Mouse (Mus musculus): ENCODE measurements around the gene Als2cr12. TPM values are rescaled to one million over a fixed set of nuclear protein-coding genes. Genes with fewer than 3 reads are reported as not detected.
"Not testable (repeated sequence)": the region's sequence is repeated elsewhere in the genome, so short reads cannot be mapped to it uniquely, and the experiment has no call there.

Gene Als2cr12
- polyA plus RNA-seq, 1 experiment from 2014 or later, result not detected

- H3K9ac ChIP-seq; H3K36me3 ChIP-seq; H3K27me3 ChIP-seq (replicated peaks); H3K27ac ChIP-seq (ENCODE audit: poor library complexity, severe bottlenecking); H3K4me1 ChIP-seq (replicated peaks); H3K4me2 ChIP-seq; ATAC-seq (ENCODE audit: insufficient number of reproducible peaks, low FRiP score); H3K4me3 ChIP-seq: not testable (repeated sequence)
- H3K9me3 ChIP-seq (replicated peaks), result peaks cover 12% of the 10 kb centered on the region
- WGBS, result 92% methylated on average over 5 of the region's 5 CpGs
Measured at GRCm38 (mm10) chr1:58609591-58609990, 86.2 kb downstream of the Als2cr12 start.

- ATAC-seq (ENCODE audit: insufficient number of reproducible peaks, low FRiP score), result no peak
- H3K9ac ChIP-seq, result no peak overlapping the region
- no peaks in the 10 kb centered on the region for H3K4me1 ChIP-seq (replicated peaks)
- no peaks in the 10 kb centered on the region for H3K36me3 ChIP-seq
- no peaks in the 10 kb centered on the region for H3K27me3 ChIP-seq (replicated peaks)
- H3K4me3 ChIP-seq, result no peak overlapping the region
- peaks cover 12% of the 10 kb centered on the region for H3K9me3 ChIP-seq (replicated peaks)
- no peak overlapping the region for H3K27ac ChIP-seq (ENCODE audit: poor library complexity, severe bottlenecking)
- no peak overlapping the region for H3K4me2 ChIP-seq
- WGBS, result 50% methylated on average over 4 of the region's 4 CpGs
Measured at GRCm38 (mm10) chr1:58603738-58604137, 92.1 kb downstream of the Als2cr12 start.

GRCm38 (mm10) chr1:58602681-58603080, 93.1 kb downstream of the Als2cr12 start:
- Histone ChIP-seq H3K4me3 (no peak overlapping the region), H3K4me1 (replicated peaks) (no peaks in the 10 kb centered on the region), H3K9me3 (replicated peaks) (peaks cover 7% of the 10 kb centered on the region), H3K36me3 (no peaks in the 10 kb centered on the region), H3K27ac (ENCODE audit: poor library complexity, severe bottlenecking) (no peak overlapping the region), H3K9ac (no peak overlapping the region), H3K4me2 (no peak overlapping the region), H3K27me3 (replicated peaks) (no peaks in the 10 kb centered on the region)
- ATAC-seq (ENCODE audit: insufficient number of reproducible peaks, low FRiP score), result no peak
- 58% methylated on average over 4 of the region's 4 CpGs for WGBS

Other genes with a start within 250 kb of the Als2cr12 start
- 26.6 and 27.0 TPM in 2 replicates for gene Orc2, start 190.9 kb downstream of the Als2cr12 start, polyA plus RNA-seq (2016; fragmentation: Nextera tagmentation; extraction: Ambion mirVana)
- gene Fam126b, start 109.7 kb downstream of the Als2cr12 start, polyA plus RNA-seq (2016; fragmentation: Nextera tagmentation; extraction: Ambion mirVana), result 4.5 and 4.9 TPM in 2 replicates
- gene Ndufb3, start 109.6 kb downstream of the Als2cr12 start, polyA plus RNA-seq (2016; fragmentation: Nextera tagmentation; extraction: Ambion mirVana), result 220 and 223 TPM in 2 replicates
- gene Cflar, start 15.5 kb upstream of the Als2cr12 start, polyA plus RNA-seq (2016; fragmentation: Nextera tagmentation; extraction: Ambion mirVana), result 35.6 and 35.9 TPM in 2 replicates
- gene Casp8, start 99.4 kb upstream of the Als2cr12 start, polyA plus RNA-seq (2016; fragmentation: Nextera tagmentation; extraction: Ambion mirVana), result 20.3 and 22.2 TPM in 2 replicates

Measured in heart, embryonic 12.5 days (tissue).